Mouse (Mus musculus) erythroblast, embryonic 14.5 days (primary cell): ENCODE data around the gene Slc7a6. TPM values are rescaled to one million over a fixed set of nuclear protein-coding genes. Genes with fewer than 3 reads are reported as not detected.

ENCODE experiments used
- H3K27me3 ChIP-seq: 2 replicates; pipeline ENCODE4 v1.6.1; 2012; ENCODE audit warnings: inconsistent platforms; ENCODE audit not compliant: control insufficient read depth
- H3K36me3 ChIP-seq: 2 replicates; pipeline ENCODE4 v1.6.1; 2012; ENCODE audit warnings: mild to moderate bottlenecking, inconsistent platforms; ENCODE audit not compliant: control insufficient read depth
- H3K4me1 ChIP-seq: 2 replicates; pipeline ENCODE4 v1.6.1; 2012; ENCODE audit warnings: inconsistent platforms; ENCODE audit not compliant: control insufficient read depth
- H3K4me3 ChIP-seq: replicated peaks from 2 replicates; pipeline ENCODE3; 2012; ENCODE audit warnings: moderate library complexity, mild to moderate bottlenecking, inconsistent platforms
- H3K9me3 ChIP-seq: 2 replicates; pipeline ENCODE4 v1.6.1; 2012; ENCODE audit warnings: low read length, inconsistent platforms, mixed read lengths; ENCODE audit not compliant: control insufficient read depth
- GATA1 ChIP-seq: IDR thresholded peaks from 2 replicates; pipeline ENCODE4 v1.6.1; 2012; ENCODE audit warnings: low read length, inconsistent platforms, mixed read lengths
- TAL1 ChIP-seq: IDR thresholded peaks from 3 replicates; pipeline ENCODE4 v1.6.1; 2012; ENCODE audit warnings: low read length, inconsistent platforms, mixed read lengths
- polyA plus RNA-seq: library from polyadenylated mRNA; stranded (reverse); fragments of >175 nt; gene quantifications from 2 replicates; pipeline ENCODE4 v1.2.3, GENCODE M21; 2012

Slc7a6 gene
- polyA plus RNA-seq, 1 experiment: 0.06 TPM

DNA sequence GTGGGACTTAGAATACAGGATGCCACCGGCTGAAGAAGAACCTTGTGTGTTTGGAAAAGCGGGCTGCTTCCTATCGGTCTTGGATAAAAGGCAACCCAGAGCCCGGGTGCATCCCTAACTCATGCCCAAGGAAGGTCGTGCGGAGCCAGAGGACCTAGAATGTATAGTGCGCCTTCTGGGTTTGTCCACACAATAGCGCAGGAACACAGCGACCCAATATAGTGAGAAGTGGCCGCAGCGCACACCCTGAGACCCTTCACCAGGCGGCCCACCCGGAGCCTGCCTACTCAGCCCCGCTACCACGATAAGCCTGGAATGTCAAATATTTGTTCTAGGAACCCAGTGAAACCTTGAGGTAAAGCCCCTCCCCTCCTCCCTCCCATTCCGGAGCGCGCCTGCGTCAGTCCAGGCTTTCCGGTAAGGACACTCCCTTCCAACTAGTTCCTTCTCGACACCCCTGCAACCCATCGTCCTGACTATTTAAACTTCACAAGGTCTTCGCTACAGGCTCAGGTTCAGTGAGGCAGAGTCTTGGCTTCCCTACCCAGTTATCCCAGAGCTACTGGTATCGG lies 30.7 kb upstream of the Slc7a6 start:
- peaks cover 77% of the 10 kb centered on the region for H3K27me3 ChIP-seq

DNA sequence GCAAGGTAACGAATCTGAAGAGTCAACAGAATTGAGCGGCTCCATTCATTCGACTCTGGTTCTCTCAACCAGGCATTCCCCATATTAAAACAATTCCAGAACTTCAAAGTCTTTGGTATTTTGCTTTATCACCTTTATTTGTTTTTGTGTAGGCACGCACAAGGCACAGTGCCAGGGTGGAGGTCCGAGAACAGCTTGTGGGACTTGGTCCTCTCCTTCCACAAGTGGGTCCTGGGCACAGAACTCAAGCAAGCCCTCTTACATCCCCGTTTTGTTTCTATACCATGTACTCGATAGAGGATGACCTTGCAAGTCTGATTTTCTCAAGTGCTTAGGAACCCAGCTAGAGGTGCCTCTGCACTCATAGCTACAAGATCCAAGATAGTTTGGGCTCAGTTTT lies 30.0 kb upstream of the Slc7a6 start:
- Histone ChIP-seq H3K4me1 (peaks cover 30% of the 10 kb centered on the region), H3K4me3 (peak overlapping the region; percentile 56), H3K36me3 (peaks cover under 1% of the 10 kb centered on the region; the same call in 1 of the 2 replicates), H3K9me3 (peaks cover 20% of the 10 kb centered on the region; the same call in 1 of the 2 replicates), H3K27me3 (peaks cover 70% of the 10 kb centered on the region)
- TF ChIP-seq TAL1 (no peak), GATA1 (no peak)

More for the DNA sequence above, 30.7 kb upstream of the Slc7a6 start:
- Histone ChIP-seq H3K4me1 (peaks cover 30% of the 10 kb centered on the region), H3K36me3 (peaks cover 7% of the 10 kb centered on the region), H3K4me3 (peak overlapping the region; percentile 56), H3K9me3 (peaks cover 20% of the 10 kb centered on the region; the same call in 1 of the 2 replicates)
- TF ChIP-seq GATA1 (no peak), TAL1 (no peak)

DNA sequence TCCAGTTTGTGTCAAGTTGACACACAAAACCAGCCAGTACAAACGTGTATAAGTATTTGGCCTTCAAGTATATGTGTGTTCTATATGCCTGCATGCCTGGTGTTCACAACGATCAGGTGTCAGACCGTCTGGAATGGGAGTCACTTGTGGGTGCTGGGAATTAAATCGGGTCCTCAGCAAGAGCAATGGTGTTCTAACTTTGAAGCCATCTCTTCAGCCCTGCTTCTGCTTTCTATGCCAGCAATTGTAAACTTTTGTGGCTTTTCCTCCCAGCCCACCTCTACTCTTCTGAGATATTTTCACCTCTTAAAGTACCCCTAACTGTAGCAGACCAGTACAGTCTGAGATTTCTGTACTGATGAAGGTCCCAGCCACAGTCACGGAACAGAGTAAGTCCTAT lies 28.5 kb upstream of the Slc7a6 start:
- peaks cover 55% of the 10 kb centered on the region for H3K27me3 ChIP-seq
- TF ChIP-seq TAL1 (no peak), GATA1 (no peak)
- no peaks in the 10 kb centered on the region for H3K36me3 ChIP-seq
- H3K9me3 ChIP-seq: peaks cover 20% of the 10 kb centered on the region; the same call in 1 of the 2 replicates
- H3K4me1 ChIP-seq: peaks cover 30% of the 10 kb centered on the region
- H3K4me3 ChIP-seq: no peak overlapping the region

DNA sequence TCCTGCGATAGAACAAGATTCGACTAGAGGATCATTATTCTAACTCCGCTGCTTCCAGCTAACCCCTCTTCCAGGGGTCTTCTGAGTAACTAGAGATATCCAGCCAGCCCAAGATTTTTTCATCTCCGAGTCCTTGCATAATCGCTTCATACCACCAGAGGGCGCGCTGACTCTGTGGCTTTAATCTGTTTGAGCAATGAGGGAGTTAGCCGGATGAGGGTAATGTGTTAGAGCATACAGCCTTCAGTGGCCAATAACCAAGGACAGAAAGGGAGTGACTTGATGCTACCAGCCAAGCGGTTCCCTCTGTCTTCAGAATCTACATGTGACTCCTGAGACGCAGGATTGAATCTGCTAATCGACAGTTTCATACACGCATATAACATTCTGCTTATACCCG lies 27.9 kb upstream of the Slc7a6 start:
- H3K27me3 ChIP-seq: peaks cover 49% of the 10 kb centered on the region
- peaks cover 19% of the 10 kb centered on the region; the same call in 1 of the 2 replicates for H3K9me3 ChIP-seq
- H3K36me3 ChIP-seq: no peaks in the 10 kb centered on the region
- TF ChIP-seq TAL1 (no peak), GATA1 (no peak)
- no peak overlapping the region for H3K4me3 ChIP-seq
- H3K4me1 ChIP-seq: peaks cover 28% of the 10 kb centered on the region

DNA sequence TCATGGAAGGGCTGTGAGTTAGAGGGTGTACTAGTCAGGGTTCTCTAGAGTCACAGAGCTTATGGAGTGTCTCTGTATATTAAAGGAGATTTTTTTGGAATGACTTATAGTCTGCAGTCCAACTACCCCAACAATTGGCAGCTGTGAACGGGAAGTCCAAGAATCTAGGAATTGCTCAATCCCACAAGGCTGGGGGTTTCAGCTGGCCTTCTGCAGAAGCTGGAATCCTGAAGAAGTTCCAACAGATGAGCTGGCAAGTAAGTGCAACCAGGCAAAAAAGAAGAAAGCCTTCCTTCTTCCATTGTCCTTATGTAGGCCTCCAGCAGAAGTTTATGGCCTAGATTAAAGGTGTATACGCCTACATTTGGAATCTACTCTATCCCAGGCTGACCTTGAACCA lies 23.3 kb upstream of the Slc7a6 start:
- no peak overlapping the region for H3K4me3 ChIP-seq
- H3K4me1 ChIP-seq: peaks cover 18% of the 10 kb centered on the region
- TF ChIP-seq GATA1 (no peak), TAL1 (no peak)
- no peaks in the 10 kb centered on the region for H3K9me3 ChIP-seq
- peaks cover 3% of the 10 kb centered on the region for H3K27me3 ChIP-seq
- H3K36me3 ChIP-seq: no peaks in the 10 kb centered on the region

DNA sequence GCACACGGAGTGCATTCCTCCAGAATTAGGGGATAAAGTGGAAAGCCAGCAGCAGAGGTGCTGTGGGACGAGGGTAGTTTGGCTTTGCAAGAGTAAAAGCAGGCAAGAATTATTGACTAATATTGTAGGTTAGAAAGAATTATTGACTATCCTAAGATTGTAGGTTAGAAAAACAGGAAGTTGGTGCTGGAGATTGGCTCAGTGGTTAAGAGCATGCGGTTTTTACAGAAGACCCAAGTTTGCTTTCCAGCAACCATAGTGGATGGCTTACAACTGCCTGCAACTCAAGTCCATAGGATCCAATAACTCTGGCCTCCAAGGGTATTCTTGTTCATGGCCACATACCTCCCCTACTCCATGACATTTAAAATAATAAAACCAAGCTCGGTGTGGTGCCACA lies 22.6 kb upstream of the Slc7a6 start:
- no peaks in the 10 kb centered on the region; the same call in 1 of the 2 replicates for H3K27me3 ChIP-seq
- no peaks in the 10 kb centered on the region for H3K36me3 ChIP-seq
- H3K4me3 ChIP-seq: no peak overlapping the region
- no peaks in the 10 kb centered on the region for H3K9me3 ChIP-seq
- TF ChIP-seq GATA1: no peak
- TF ChIP-seq TAL1: no peak
- H3K4me1 ChIP-seq: peaks cover 22% of the 10 kb centered on the region

DNA sequence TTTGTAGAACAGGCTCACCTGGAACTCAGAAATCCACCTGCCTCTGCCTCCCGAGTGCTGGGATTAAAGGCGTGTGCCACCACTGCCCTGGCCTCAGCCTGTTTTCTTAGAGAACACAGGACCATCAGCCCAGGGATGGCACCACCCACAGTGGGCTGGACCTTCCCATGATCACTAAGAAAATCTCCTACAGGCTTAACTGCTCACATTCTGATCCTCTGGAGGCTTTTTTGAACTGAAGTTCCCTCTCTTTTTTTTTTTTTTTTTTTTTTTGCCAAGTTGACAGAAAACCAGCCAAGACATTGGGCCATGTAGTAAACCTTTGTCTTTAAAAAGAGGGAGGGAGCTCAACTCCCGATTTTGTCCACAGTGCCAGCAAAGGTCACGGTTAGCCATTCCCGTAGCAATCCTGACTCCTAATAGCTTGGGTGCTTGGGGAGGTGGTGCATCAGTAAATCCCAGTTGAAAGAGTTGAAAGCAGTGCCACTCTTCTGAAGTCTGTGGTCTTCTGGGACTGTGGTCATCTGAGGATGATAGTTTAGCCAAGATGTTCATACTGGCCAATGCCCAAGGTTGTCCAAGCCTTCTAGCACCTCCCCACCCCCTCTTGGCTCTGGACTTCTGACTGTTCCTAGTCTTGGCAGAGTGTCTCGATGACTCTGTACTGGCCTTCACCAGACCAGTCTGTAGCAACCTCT lies 20.6 kb upstream of the Slc7a6 start:
- H3K9me3 ChIP-seq: no peaks in the 10 kb centered on the region
- no peak overlapping the region for H3K4me3 ChIP-seq
- no peaks in the 10 kb centered on the region; the same call in 1 of the 2 replicates for H3K27me3 ChIP-seq
- TF ChIP-seq TAL1 (no peak), GATA1 (no peak)
- H3K36me3 ChIP-seq: no peaks in the 10 kb centered on the region
- peaks cover 35% of the 10 kb centered on the region for H3K4me1 ChIP-seq

DNA sequence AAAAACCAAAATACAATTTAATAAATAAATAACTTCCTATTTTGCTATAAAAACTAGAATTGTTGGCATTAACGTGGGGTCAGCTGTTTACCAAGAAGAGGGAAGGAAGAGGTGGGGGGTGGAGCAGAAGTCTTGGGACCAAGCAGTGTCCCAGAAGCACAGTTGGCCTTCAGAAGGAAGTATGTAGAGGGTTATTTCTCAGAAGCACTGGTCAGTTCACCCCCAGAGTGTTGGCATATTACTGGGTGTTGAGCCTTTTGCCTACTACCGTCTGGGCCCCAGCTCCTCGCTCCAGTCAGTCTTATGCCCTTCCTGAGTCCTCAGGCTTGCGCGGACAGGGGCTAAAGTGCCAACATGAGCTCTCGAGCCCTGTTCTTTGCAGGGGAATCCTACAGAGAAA lies 19.6 kb upstream of the Slc7a6 start:
- Histone ChIP-seq H3K4me3 (no peak overlapping the region), H3K27me3 (no peaks in the 10 kb centered on the region; the same call in 1 of the 2 replicates), H3K9me3 (no peaks in the 10 kb centered on the region), H3K36me3 (no peaks in the 10 kb centered on the region), H3K4me1 (peaks cover 43% of the 10 kb centered on the region)
- no peak for TF ChIP-seq GATA1
- no peak for TF ChIP-seq TAL1

DNA sequence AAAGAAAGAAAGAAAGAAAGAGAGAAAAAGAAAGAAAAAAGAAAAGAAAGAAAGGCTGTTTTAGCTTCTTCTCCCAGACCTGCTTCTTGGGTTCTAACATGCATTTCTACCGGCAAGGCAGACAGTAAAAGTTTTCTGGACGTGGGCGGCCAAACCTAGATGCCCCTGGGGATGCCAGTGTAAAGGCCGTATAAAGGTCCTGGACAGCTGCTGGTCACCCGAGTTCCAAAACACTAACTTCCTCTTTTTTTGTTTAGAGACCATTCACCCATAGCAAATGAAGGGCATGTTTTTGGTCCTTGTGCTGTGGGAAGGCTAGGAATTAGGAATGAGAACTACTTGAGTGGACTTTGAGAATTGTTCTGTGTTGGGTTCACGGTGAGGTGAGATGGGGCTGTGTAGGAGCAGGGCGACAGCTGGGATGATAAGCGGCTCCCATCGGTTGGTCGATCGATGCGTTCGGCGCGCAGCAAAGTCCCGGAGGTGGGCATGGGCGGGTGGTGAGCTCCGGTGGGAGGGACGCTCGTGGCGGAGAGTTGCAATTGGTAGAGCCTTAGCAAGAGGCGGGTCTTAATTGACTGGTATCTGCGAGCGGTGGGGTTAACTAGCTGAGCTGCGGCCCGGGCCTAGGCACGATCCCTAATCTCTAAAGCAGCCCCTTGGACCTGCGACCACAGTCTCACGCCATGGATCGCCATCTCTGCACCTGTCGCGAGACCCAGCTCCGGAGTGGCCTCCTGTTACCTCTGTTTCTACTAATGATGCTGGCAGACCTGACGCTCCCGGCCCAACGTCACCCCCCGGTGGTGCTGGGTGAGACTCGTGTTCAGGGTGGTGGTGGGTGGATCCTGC lies 18.6 kb upstream of the Slc7a6 start, which contains the start of gene Pla2g15:
Gene Pla2g15, plus strand, starts transcription at position 599 of the 852 bp plus-strand sequence.
- H3K4me1 ChIP-seq: peaks cover 43% of the 10 kb centered on the region
- H3K4me3 ChIP-seq: peak within 1 kb of the TSS; percentile 75

More for the DNA sequence above, 18.6 kb upstream of the Slc7a6 start, which contains the start of gene Pla2g15:
- no peaks in the 10 kb centered on the region; the same call in 1 of the 2 replicates for H3K27me3 ChIP-seq
- no peaks in the 10 kb centered on the region for H3K9me3 ChIP-seq
- TF ChIP-seq TAL1: no peak
- no peak; the same call in 1 of the 2 replicates for TF ChIP-seq GATA1
- H3K36me3 ChIP-seq: peaks cover 2% of the 10 kb centered on the region; the same call in 1 of the 2 replicates
